Comparison of ENCODE assay signal across 9 mouse cellular contexts in the genomic region with DNA sequence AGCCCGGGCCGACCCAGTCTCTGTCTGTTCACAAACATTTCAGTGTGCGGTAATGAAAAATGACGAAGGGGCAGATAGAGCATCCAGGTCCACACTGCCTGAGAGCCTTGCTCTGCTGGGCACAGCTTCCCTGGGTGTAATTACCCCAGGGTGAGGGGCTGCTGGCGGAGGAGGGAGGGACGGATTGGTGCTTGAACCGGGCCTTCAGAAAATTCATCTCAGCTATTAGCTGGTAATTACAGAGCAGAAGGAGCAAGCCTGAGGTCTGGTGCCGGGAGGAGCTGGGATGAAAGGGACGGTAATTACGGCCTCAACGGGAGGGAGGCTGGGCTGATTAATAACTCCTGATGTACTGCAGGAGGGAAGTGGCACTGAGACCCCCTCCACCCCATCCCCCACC. TPM values are rescaled to one million over a fixed set of nuclear protein-coding genes. Genes with fewer than 3 reads are reported as not detected.
A peak's percentile ranks its signal among the peaks of the same experiment; 100 is the strongest.
DNase-seq lines count a peak whose midpoint lies in the region; ATAC-seq and TF ChIP-seq lines count a peak whose summit lies in the region.
"Had no signal": no experiment of that assay in that cellular context is flagged by ENCODE, and none has a peak within 500 bp of the region (broad histone marks: within the 10 kb centered on the region; RNA-seq: fewer than 3 reads in every experiment).

No protein-coding gene starts in this region.

- H3K9me3 ChIP-seq in heart, embryonic 14.5 days (ENCODE audit: control insufficient read depth, low read length): no peaks in the 10 kb centered on the region
- H3K9me3 ChIP-seq in forebrain, embryonic 14.5 days (replicated peaks; ENCODE audit: control insufficient read depth, low read length): no peaks in the 10 kb centered on the region
- H3K9me3 ChIP-seq in midbrain, embryonic 10.5 days (replicated peaks): no peaks in the 10 kb centered on the region

- H3K27ac ChIP-seq in heart, embryonic 14.5 days (replicated peaks in 1 of 2; ENCODE audit: control insufficient read depth in 1 of 2, insufficient read depth in 1 of 2, low read depth in 2 of 2, low read length in 2 of 2): peak overlapping the region; percentile 47 to 88
- H3K27ac ChIP-seq in forebrain, embryonic 14.5 days (ENCODE audit: low read depth, low read length): peak overlapping the region; percentile 88
- H3K27ac ChIP-seq in midbrain, embryonic 10.5 days (replicated peaks): peak overlapping the region; percentile 83
- H3K27ac ChIP-seq in thymus, adult 2 months (ENCODE audit: control insufficient read depth, insufficient read depth, low read length): no peak overlapping the region

- peaks cover 23% of the 10 kb centered on the region for H3K36me3 ChIP-seq in heart, embryonic 14.5 days (ENCODE audit: control insufficient read depth, insufficient read depth, low read length)
- peaks cover 12% of the 10 kb centered on the region for H3K36me3 ChIP-seq in forebrain, embryonic 14.5 days (ENCODE audit: control insufficient read depth, insufficient read depth, low read length)
- H3K36me3 ChIP-seq in midbrain, embryonic 10.5 days: peaks cover 22% of the 10 kb centered on the region
- H3K36me3 ChIP-seq in thymus, adult 2 months (ENCODE audit: control insufficient read depth, insufficient read depth, low read length): peaks cover 11% of the 10 kb centered on the region; the same call in 1 of the 2 replicates

- H3K4me3 ChIP-seq in heart, embryonic 14.5 days (ENCODE audit: control insufficient read depth in 1 of 2, insufficient read depth in 1 of 2, low read depth in 1 of 2, low read length in 2 of 2): no peak overlapping the region
- peak overlapping the region; percentile 12 for H3K4me3 ChIP-seq in forebrain, embryonic 14.5 days (ENCODE audit: low read depth, low read length)
- H3K4me3 ChIP-seq in midbrain, embryonic 10.5 days: peak overlapping the region; percentile 42
- H3K4me3 ChIP-seq in thymus, adult 2 months (ENCODE audit: control insufficient read depth, insufficient read depth, low read length): no peak overlapping the region

- H3K4me2 ChIP-seq in heart, embryonic 14.5 days (ENCODE audit: low read length): peak overlapping the region; percentile 51
- peak overlapping the region; percentile 50 for H3K4me2 ChIP-seq in forebrain, embryonic 14.5 days (ENCODE audit: low read length)

- 40% methylated on average over 11 of the region's 11 CpGs for WGBS in heart, embryonic 14.5 days
- WGBS in forebrain, embryonic 14.5 days: under 1% methylated on average over 11 of the region's 11 CpGs
- WGBS in midbrain, embryonic 10.5 days: 16% methylated on average over 11 of the region's 11 CpGs
- WGBS in thymus, adult 2 months: 90% methylated on average over 11 of the region's 11 CpGs

- no peak for TF ChIP-seq POLR2A in thymus, adult 2 months (IDR thresholded peaks at IDR 0.05; ENCODE audit: control insufficient read depth, extremely low read depth, insufficient read depth, low read length, poor library complexity)

- TF ChIP-seq CTCF in thymus, adult 2 months (IDR thresholded peaks at IDR 0.05; ENCODE audit: borderline replicate concordance, control insufficient read depth, extremely low read depth, insufficient read depth, low read length, poor library complexity): no peak

- peaks cover 77 to 94% of the 10 kb centered on the region in 2 experiments for H3K4me1 ChIP-seq in heart, embryonic 14.5 days (ENCODE audit: control insufficient read depth in 2 of 2, insufficient read depth in 2 of 2, low read length in 2 of 2)
- H3K4me1 ChIP-seq in forebrain, embryonic 14.5 days (ENCODE audit: control insufficient read depth, insufficient read depth, low read length): peaks cover 67% of the 10 kb centered on the region
- H3K4me1 ChIP-seq in midbrain, embryonic 10.5 days: peaks cover 100% of the 10 kb centered on the region
- peaks cover 78% of the 10 kb centered on the region for H3K4me1 ChIP-seq in thymus, adult 2 months (replicated peaks; ENCODE audit: control insufficient read depth, insufficient read depth, low read length)

- H3K27me3 ChIP-seq in heart, embryonic 14.5 days (ENCODE audit: control insufficient read depth, insufficient read depth, low read length): no peaks in the 10 kb centered on the region
- no peaks in the 10 kb centered on the region for H3K27me3 ChIP-seq in forebrain, embryonic 14.5 days (replicated peaks; ENCODE audit: control insufficient read depth, insufficient read depth, low read length)
- H3K27me3 ChIP-seq in midbrain, embryonic 10.5 days (ENCODE audit: low read depth, poor library complexity, severe bottlenecking): peaks cover 32% of the 10 kb centered on the region; the same call in 1 of the 2 replicates
- H3K27me3 ChIP-seq in thymus, adult 2 months (ENCODE audit: control insufficient read depth, insufficient read depth, low read length): no peaks in the 10 kb centered on the region
- H3K27me3 ChIP-seq: CH12.LX had no signal

- ATAC-seq in heart, embryonic 14.5 days (ENCODE audit: insufficient number of reproducible peaks, insufficient read depth, low FRiP score, low read depth): no peak
- peak; percentile 52 for ATAC-seq in forebrain, embryonic 14.5 days

- no peak for DNase-seq in heart, adult 18-20 months
- DNase-seq in brain, adult 2 months (ENCODE audit: low read depth, low spot score): peak; percentile 54
- DNase-seq in forebrain, embryonic 14.5 days (ENCODE audit: low spot score): peak; percentile 74
- DNase-seq in midbrain, embryonic 10.5 days (ENCODE audit: low spot score): no peak
- no peak for DNase-seq in thymus, adult 2 months
- no peak for DNase-seq in urinary bladder, postnatal 14 days (ENCODE audit: low spot score)
- DNase-seq in spleen, adult 12 weeks (ENCODE audit: low spot score): no peak

- H3K9ac ChIP-seq in heart, embryonic 14.5 days (ENCODE audit: low read length): peak overlapping the region; percentile 59
- H3K9ac ChIP-seq in forebrain, embryonic 14.5 days (ENCODE audit: low read length): peak overlapping the region; percentile 49

RNA-seq across cellular contexts. Expression of gene Gins2, which starts 39.2 kb away (rescaled TPM):
- 51.1 and 60.6 TPM in 2 replicates for polyA plus RNA-seq in heart, embryonic 14.5 days (2014; fragmentation: Nextera tagmentation; extraction: Ambion mirVana)
- total RNA-seq in heart, adult 18-20 months (2021): 1 to 10 TPM in 1 of 2 experiments, under 1 TPM in 1; 0.98 to 1.8 TPM
- polyA plus RNA-seq in forebrain, embryonic 14.5 days (2014; fragmentation: Nextera tagmentation; extraction: Ambion mirVana): 33.4 and 44.1 TPM in 2 replicates
- polyA plus RNA-seq in midbrain, embryonic 10.5 days (2016; fragmentation: Nextera tagmentation; extraction: Ambion mirVana): 162 and 192 TPM in 2 replicates
- 48.3 and 69.1 TPM in 2 replicates for polyA plus RNA-seq in thymus, adult 2 months (2012; rRNA removed)

Comparison
In these comparisons a context has a peak if more than half of its experiments do, and no peak if none do; other contexts are left out.
1. H3K4me3 ChIP-seq: peak in forebrain, embryonic 14.5 days (single experiment) and midbrain, embryonic 10.5 days (single experiment); none in heart, embryonic 14.5 days (0 of 2) and thymus, adult 2 months (single experiment).
2. DNase-seq: peak in brain, adult 2 months (single experiment) and forebrain, embryonic 14.5 days (single experiment); none in heart, adult 18-20 months (0 of 2), midbrain, embryonic 10.5 days (single experiment), thymus, adult 2 months (single experiment), urinary bladder, postnatal 14 days (single experiment) and spleen, adult 12 weeks (single experiment).